Mouse (Mus musculus): ENCODE data around the gene Tango6. TPM values are rescaled to one million over a fixed set of nuclear protein-coding genes. Genes with fewer than 3 reads are reported as not detected.

The Tango6 gene
- total RNA-seq, 1 experiment from 2014 or later, result 1.9 TPM

- no peak for ATAC-seq (replicated peaks; ENCODE audit: insufficient number of reproducible peaks, low FRiP score, low TSS enrichment, poor library complexity, severe bottlenecking)
Measured at GRCm38 (mm10) chr8:106892806-106893451, 210.1 kb downstream of the Tango6 start.

- ATAC-seq (replicated peaks; ENCODE audit: insufficient number of reproducible peaks, low FRiP score, low TSS enrichment, poor library complexity, severe bottlenecking), result peak; percentile 69
Measured at GRCm38 (mm10) chr8:106893481-106894156, 210.8 kb downstream of the Tango6 start, which contains the start of gene Utp4. Utp4 (plus strand) TSS chr8:106893636.

- no peak for ATAC-seq (replicated peaks; ENCODE audit: insufficient number of reproducible peaks, low FRiP score, low TSS enrichment, poor library complexity, severe bottlenecking)
Measured at GRCm38 (mm10) chr8:106899473-106899872, 216.6 kb downstream of the Tango6 start.

Other genes starting within 250 kb of the Tango6 start
- not detected in 3 replicates for gene 6030452D12Rik, start 182.5 kb upstream of the Tango6 start, total RNA-seq (2017)
- gene Cdh3, start 172.2 kb upstream of the Tango6 start, total RNA-seq (2017), result not detected in 3 replicates
- 2.2 to 11.5 TPM (median 9.5 TPM) in 3 replicates for gene Gm10073, start 109.6 kb upstream of the Tango6 start, total RNA-seq (2017)
- 7.3 to 16.7 TPM (median 15.2 TPM) in 3 replicates for gene Cdh1, start 79.7 kb upstream of the Tango6 start, total RNA-seq (2017)
- 0.32 to 1.6 TPM (median 1.4 TPM) in 3 replicates for gene Has3, start 187.2 kb downstream of the Tango6 start, total RNA-seq (2017)
- 11.8 to 14.7 TPM (median 13.0 TPM) in 3 replicates for gene Utp4, start 210.6 kb downstream of the Tango6 start, total RNA-seq (2017)